Mouse (Mus musculus) heart, adult 10 weeks (tissue): ENCODE data around the gene Kcnh8. TPM values are rescaled to one million over a fixed set of nuclear protein-coding genes. Genes with fewer than 3 reads are reported as not detected.

Experiments
- polyA plus RNA-seq: library from polyadenylated mRNA; stranded (reverse); fragments of 350-450 nt; fragmentation: Illumina TruSeq; extraction: RNeasy Lipid Tissue Mini Kit (QIAGEN cat#74804); gene quantifications from one replicate; pipeline ENCODE4 v1.2.3, GENCODE M21; 2014; ENCODE audit warnings: low read depth, low replicate concordance

Gene Kcnh8
- polyA plus RNA-seq = not detected

GRCm38 (mm10) chr17:52602093-52602780, at the start of gene Kcnh8:
Gene Kcnh8 (plus strand): TSS chr17:52602709.

